Mouse (Mus musculus): ENCODE results near the gene Efna5. TPM values are rescaled to one million over a fixed set of nuclear protein-coding genes. Genes with fewer than 3 reads are reported as not detected.

Gene Efna5
- polyA plus RNA-seq, 1 experiment from 2014 or later, result 75.1 TPM

DNA sequence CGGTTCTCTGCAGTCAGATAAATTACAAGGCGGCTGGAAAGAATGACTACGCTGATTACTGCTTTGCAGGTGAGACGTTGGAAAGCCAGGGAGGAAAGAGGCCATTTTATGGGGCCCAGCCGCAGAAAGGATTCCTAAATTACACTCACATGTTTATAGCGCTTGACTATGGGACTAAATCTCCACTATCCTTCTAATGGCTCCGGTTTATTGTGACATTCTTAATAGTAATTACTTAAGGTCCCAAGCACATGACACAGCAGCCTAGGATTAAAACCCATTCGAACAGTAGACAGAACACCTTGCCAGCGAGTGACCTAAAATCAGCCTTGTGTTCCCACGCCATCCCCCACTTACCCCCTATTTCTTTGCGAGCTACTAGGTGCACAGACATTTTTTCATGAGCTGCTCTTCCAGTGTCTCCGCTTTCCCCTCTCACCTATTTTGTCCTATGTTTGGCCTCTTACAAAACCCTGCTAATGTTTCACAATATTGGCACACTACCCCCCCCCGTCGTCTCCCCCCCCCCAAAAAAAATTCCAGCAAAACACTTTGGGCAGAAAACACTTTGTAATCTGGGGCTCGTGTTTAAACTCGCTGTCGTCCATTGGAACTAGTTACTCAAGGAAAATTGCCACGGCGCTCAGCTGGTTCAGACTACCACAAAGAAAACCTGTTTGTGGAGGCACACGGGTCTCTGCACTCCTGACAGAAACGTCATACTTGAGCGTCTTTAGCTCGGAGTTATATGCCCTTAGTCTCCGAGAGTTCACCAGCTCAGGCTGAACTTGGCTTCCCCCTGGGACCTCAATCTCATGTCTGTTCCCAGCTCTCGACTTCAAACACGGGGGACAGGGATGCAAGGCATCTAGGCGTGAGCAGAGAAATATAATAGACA, 96.6 kb downstream of the Efna5 start:
- no peaks in the 10 kb centered on the region for H3K9me3 ChIP-seq
- H3K27ac ChIP-seq, result no peak overlapping the region
- H3K27me3 ChIP-seq, result peaks cover 4% of the 10 kb centered on the region; the same call in 1 of the 2 replicates
- H3K4me2 ChIP-seq (replicated peaks), result peak overlapping the region; percentile 60
- H3K4me3 ChIP-seq, result peak overlapping the region; percentile 33
- ATAC-seq (ENCODE audit: low FRiP score, low read depth), result peak; percentile 9; the same call in 1 of the 2 replicates
- no peaks in the 10 kb centered on the region for H3K36me3 ChIP-seq
- 14% methylated on average over 27 of the region's 27 CpGs for WGBS
- H3K4me1 ChIP-seq, result peaks cover 66% of the 10 kb centered on the region
- no peak overlapping the region for H3K9ac ChIP-seq

DNA sequence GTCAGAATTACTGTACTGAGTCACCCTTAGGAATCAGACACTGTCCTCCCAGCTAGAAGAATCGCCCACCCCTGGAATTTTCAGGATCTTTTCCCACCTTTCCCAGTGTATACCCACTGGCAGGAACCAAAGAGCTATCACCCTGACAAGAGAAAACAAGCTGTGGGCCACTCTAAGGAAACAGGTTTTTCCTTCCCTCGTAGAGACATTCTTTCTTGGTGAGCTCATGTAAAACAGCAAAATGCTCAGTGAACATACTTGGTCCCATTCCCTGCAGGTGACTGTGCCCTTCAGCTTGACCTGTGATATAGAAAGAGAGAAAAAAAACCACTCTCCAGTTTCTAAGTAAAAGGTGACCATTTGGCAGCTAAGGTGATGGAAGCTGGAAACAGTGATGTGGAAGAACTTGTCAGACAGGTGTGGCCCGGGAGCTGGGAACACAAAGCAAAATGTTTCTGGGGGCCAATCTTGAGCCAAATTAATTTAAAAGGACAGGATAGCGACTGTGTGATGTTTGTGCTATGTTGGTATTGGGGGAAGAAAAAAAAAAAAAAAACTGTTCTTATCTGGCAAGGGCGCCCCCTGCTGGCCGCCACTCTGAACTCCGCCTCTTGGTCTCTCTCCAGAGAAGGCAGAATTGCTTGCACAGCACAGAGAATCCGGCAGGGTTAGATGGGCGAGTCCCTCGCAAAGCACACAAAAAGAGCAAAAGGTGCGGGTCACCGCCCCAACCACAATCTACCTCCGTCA, 97.4 kb downstream of the Efna5 start:
- Histone ChIP-seq H3K4me3 (peak overlapping the region; percentile 33), H3K4me2 (replicated peaks) (peak overlapping the region; percentile 60), H3K27ac (0 out of 2 replicates have a peak overlapping the region, but pooled peaks have one; percentile 22), H3K9me3 (no peaks in the 10 kb centered on the region), H3K36me3 (no peaks in the 10 kb centered on the region), H3K27me3 (0 out of 2 replicates have a peak, but pooled peaks cover 2% of the 10 kb centered on the region), H3K9ac (no peak overlapping the region), H3K4me1 (peaks cover 66% of the 10 kb centered on the region)
- ATAC-seq (ENCODE audit: low FRiP score, low read depth), result peak; percentile 71; the same call in 1 of the 2 replicates
- 16% methylated on average over 13 of the region's 13 CpGs for WGBS

DNA sequence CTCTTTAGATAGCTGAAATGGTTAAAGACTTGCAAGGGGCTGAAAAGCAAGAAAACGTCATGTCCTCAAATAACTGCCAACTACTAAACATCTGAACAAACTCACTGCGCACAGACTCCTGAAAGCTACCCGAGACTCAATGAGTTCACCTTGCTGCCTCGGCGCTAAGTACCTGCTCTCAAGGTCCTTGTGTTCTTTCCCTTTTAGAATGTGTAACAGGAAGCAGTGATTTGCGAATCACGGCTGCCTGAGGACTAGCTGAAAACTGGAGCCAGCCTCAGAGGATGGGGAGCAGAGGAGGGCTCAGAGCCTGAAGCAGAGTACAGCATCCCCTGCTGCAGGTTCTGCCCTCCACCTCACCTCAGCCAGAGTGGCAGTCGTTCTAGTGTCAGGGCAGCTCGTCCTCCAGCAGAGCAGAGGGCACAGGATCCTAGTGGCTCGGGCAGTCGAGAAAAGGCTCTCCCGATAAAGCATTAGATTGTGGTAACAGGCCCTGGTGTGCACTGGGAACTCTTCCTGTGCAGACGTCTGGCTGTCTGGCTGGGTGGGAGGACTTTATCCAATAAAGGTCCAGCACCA, 98.2 kb downstream of the Efna5 start:
- no peak overlapping the region for H3K27ac ChIP-seq
- no peak for ATAC-seq (ENCODE audit: low FRiP score, low read depth)
- peaks cover 66% of the 10 kb centered on the region for H3K4me1 ChIP-seq
- WGBS, result 41% methylated on average over 13 of the region's 13 CpGs
- H3K4me2 ChIP-seq (replicated peaks), result peak overlapping the region; percentile 60; the same call in 1 of the 2 replicates
- H3K36me3 ChIP-seq, result no peaks in the 10 kb centered on the region
- no peaks in the 10 kb centered on the region for H3K27me3 ChIP-seq
- H3K4me3 ChIP-seq, result no peak overlapping the region
- H3K9ac ChIP-seq, result no peak overlapping the region
- H3K9me3 ChIP-seq, result no peaks in the 10 kb centered on the region

DNA sequence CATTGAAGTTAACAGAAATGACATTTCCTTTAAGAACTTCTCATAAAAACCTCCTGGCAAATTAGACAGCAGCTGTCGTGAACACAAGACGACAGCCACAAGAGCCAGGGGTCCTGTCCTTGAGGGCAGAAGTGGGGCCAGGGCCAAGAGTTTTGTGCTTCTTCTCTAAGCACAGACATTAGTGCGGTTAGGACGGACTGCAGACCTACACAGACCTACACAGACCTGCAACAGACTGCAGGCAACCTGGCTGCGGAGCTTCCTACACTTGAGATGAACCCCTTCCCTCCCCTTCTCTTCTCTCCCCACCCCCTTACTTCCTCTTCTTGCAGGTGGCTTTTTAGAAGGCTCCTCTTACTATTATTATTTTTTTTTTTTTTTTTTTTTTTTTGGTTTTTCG, 100.0 kb downstream of the Efna5 start:
- Histone ChIP-seq H3K4me3 (no peak overlapping the region), H3K36me3 (no peaks in the 10 kb centered on the region), H3K4me1 (peaks cover 63% of the 10 kb centered on the region), H3K27ac (no peak overlapping the region), H3K4me2 (replicated peaks) (no peak overlapping the region), H3K9me3 (no peaks in the 10 kb centered on the region), H3K9ac (no peak overlapping the region), H3K27me3 (no peaks in the 10 kb centered on the region)
- 51% methylated on average over 5 of the region's 6 CpGs for WGBS
- no peak for ATAC-seq (ENCODE audit: low FRiP score, low read depth)

DNA sequence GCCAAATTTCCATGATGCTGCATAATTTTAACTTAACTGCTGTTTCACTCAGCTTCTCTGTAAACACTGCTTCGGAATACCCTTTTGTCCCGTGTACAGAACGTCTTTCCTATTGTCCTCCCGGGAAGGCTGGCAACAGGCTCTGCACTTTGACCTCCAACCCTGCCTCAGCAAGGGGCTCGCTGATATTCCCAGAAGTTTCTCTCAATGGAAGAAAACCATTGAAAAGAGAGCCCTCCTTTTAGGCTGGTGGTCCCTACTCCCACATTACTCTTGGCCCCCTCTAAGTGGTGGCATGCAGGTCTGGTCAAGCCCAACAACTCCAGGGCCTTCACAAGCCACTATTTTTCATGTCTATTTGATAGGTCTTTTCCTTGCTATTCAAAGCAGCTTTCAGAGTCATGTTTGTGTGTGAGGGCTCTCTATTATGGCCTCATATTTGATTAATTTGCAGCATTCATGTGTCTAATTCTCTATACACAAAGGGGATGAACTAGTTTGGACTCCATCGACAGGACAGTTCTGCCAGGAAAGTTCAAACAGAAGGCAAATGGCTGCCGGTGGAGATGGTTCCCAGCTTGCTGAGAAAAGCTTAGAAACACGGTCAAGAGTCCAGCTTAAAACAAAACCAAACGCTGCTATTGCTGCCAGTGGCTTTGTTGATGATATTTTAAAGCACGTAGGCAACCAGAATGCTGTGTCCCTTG, 103.1 kb downstream of the Efna5 start:
- Histone ChIP-seq H3K36me3 (no peaks in the 10 kb centered on the region), H3K9me3 (no peaks in the 10 kb centered on the region), H3K4me3 (no peak overlapping the region), H3K27ac (no peak overlapping the region), H3K9ac (no peak overlapping the region), H3K4me2 (replicated peaks) (no peak overlapping the region), H3K4me1 (peaks cover 44% of the 10 kb centered on the region), H3K27me3 (no peaks in the 10 kb centered on the region)
- WGBS, result 59% methylated on average over 10 of the region's 10 CpGs
- no peak for ATAC-seq (ENCODE audit: low FRiP score, low read depth)

DNA sequence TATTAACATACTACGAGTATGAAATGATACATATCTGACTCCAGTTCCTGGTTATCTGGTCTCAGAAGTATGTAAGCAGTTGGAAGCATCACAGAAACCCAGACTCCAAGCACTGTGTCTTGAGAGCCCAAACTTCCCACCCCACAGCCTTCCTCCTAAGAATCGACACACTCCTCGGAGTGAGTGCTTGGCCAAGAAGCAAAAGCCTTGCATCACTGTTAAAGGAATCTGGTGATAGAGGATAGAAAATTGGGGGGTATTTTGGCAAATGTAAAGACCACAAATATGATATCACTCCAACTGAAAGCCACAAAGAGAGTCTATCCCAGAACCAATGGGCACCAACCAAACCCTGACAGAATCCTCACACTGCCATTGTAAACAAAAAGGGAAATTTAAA, 104.4 kb downstream of the Efna5 start:
- Histone ChIP-seq H3K4me1 (peaks cover 39% of the 10 kb centered on the region), H3K36me3 (no peaks in the 10 kb centered on the region), H3K4me2 (replicated peaks) (no peak overlapping the region), H3K27me3 (no peaks in the 10 kb centered on the region), H3K9ac (no peak overlapping the region), H3K27ac (no peak overlapping the region), H3K9me3 (no peaks in the 10 kb centered on the region), H3K4me3 (no peak overlapping the region)
- 83% methylated on average over 3 of the region's 3 CpGs for WGBS
- no peak for ATAC-seq (ENCODE audit: low FRiP score, low read depth)

DNA sequence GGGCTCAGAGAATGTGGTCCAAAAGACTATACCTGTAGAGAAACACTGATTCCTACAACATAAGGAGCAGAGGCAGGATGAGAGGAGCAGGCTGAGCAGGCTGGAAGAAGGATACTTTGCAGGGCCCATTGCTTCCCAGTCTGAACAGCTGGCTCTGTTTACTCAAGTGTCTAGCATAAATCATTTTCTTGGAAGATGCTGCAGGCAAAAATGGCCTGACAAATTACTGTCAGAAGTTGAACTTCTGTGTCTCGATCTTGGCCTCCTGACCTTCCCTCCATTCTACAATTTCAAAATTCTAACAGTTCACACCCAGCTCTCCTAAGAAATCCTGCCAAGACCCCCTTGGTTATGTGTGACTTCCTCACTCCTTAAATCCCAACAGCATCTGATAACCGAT, 105.1 kb downstream of the Efna5 start:
- Histone ChIP-seq H3K27ac (no peak overlapping the region), H3K4me1 (peaks cover 36% of the 10 kb centered on the region), H3K4me3 (no peak overlapping the region), H3K9ac (no peak overlapping the region), H3K36me3 (no peaks in the 10 kb centered on the region), H3K27me3 (no peaks in the 10 kb centered on the region), H3K4me2 (replicated peaks) (no peak overlapping the region), H3K9me3 (no peaks in the 10 kb centered on the region)
- ATAC-seq (ENCODE audit: low FRiP score, low read depth), result no peak
- WGBS, result 59% methylated on average over 2 of the region's 2 CpGs

DNA sequence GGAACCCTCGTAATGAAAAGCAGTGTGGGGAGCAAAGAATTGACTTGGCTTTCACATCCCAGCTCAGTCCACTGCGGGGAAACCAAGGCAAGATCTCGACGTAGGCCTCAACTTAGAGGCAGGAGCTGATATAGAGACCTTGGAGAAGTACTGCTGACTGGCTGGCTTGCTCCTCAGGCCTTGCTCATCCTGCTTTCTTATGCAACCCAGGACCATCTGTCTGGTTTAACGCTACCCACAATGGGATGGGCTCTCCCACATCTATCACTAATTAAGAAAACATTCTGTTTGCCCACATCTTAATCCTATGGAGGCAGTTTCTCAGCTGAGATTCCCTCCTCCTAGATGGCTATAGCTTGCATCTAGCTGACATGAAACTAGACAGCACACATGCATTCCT, 105.7 kb downstream of the Efna5 start:
- WGBS, result 92% methylated on average over 5 of the region's 5 CpGs
- Histone ChIP-seq H3K4me2 (replicated peaks) (no peak overlapping the region), H3K9me3 (no peaks in the 10 kb centered on the region), H3K36me3 (no peaks in the 10 kb centered on the region), H3K4me3 (no peak overlapping the region), H3K9ac (no peak overlapping the region), H3K27ac (no peak overlapping the region), H3K27me3 (no peaks in the 10 kb centered on the region), H3K4me1 (peaks cover 30% of the 10 kb centered on the region)
- ATAC-seq (ENCODE audit: low FRiP score, low read depth), result no peak

DNA sequence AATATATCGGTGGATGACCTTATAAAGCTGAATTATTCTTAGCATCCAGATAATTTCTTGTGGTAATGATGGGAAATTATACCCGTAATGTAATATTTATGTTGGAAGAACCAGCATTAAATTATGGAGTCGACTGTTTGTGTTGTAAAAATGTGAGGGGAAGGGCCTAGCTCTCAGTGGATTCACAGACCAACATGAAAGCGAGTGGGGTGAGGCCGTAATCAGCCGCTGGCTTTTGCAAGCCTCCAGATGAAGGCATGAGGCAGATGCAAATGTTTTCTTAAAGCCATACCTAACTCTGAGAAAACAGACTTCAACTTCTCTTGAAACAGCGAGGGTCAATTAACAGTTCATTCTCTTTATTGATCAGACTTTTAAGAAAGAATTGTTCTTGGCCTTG, 106.4 kb downstream of the Efna5 start:
- no peaks in the 10 kb centered on the region for H3K36me3 ChIP-seq
- no peaks in the 10 kb centered on the region for H3K9me3 ChIP-seq
- H3K4me1 ChIP-seq, result peaks cover 24% of the 10 kb centered on the region
- H3K27ac ChIP-seq, result no peak overlapping the region
- no peak overlapping the region for H3K4me3 ChIP-seq
- no peaks in the 10 kb centered on the region for H3K27me3 ChIP-seq
- no peak overlapping the region for H3K9ac ChIP-seq
- no peak overlapping the region for H3K4me2 ChIP-seq (replicated peaks)
- no peak for ATAC-seq (ENCODE audit: low FRiP score, low read depth)
- 72% methylated on average over 7 of the region's 7 CpGs for WGBS

DNA sequence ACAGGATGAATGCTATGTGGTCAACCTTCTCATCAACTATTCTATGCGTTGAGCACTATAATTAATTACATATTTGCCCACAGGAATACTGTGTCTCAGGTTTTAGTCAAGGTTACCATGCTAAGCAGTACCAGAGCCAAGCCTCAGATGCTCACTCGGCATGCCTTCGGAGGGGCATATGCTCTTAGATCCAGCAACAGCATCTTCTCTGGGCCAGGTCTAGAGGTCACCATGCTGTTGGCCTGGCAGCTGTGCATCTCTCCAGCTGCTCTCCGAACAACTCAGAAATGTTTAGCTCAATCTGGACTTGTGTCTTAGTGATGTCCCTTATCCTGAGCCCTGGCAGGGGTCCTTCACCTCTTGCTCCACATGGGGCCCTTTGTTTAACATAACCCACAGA, 114.4 kb downstream of the Efna5 start:
- no peak overlapping the region for H3K4me3 ChIP-seq
- H3K4me2 ChIP-seq (replicated peaks), result no peak overlapping the region
- H3K9ac ChIP-seq, result no peak overlapping the region
- H3K4me1 ChIP-seq, result peaks cover 12% of the 10 kb centered on the region
- no peaks in the 10 kb centered on the region for H3K36me3 ChIP-seq
- H3K9me3 ChIP-seq, result no peaks in the 10 kb centered on the region
- no peak overlapping the region for H3K27ac ChIP-seq
- no peak for ATAC-seq (ENCODE audit: low FRiP score, low read depth)
- WGBS, result 35% methylated on average over 4 of the region's 4 CpGs
- H3K27me3 ChIP-seq, result no peaks in the 10 kb centered on the region

DNA sequence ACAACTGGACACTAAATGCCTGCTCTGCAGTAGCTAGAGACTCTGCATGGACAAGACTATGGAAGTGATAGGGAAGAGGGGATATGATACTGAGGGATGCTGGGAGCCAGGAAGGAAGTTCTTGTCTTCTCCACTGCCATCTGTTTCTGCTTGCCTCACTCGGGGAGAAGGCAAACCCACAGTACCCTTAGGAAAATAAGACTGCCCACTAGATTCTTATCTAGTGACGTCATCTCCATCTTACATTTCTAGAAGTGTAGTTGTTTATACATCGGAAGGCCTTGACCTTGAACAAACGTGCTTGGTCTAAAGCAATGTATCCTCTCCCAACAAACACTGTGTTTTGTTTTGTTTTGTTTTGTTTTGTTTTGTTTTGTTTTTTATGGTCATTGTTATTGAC, 116.0 kb downstream of the Efna5 start:
- Histone ChIP-seq H3K27ac (no peak overlapping the region), H3K36me3 (no peaks in the 10 kb centered on the region), H3K9me3 (no peaks in the 10 kb centered on the region), H3K4me1 (peaks cover 27% of the 10 kb centered on the region), H3K9ac (no peak overlapping the region), H3K27me3 (no peaks in the 10 kb centered on the region), H3K4me2 (replicated peaks) (no peak overlapping the region), H3K4me3 (no peak overlapping the region)
- WGBS, result 63% methylated on average over 4 of the region's 4 CpGs
- ATAC-seq (ENCODE audit: low FRiP score, low read depth), result no peak

Data from limb, embryonic 13.5 days (tissue).